Mouse (Mus musculus) heart, adult 11 months (tissue): Measurements from ENCODE around the gene Tbc1d22a.

Source experiments
- DNase-seq: peaks from one replicate; pipeline ENCODE4 v3.0.0; 2022

Gene Tbc1d22a

DNA sequence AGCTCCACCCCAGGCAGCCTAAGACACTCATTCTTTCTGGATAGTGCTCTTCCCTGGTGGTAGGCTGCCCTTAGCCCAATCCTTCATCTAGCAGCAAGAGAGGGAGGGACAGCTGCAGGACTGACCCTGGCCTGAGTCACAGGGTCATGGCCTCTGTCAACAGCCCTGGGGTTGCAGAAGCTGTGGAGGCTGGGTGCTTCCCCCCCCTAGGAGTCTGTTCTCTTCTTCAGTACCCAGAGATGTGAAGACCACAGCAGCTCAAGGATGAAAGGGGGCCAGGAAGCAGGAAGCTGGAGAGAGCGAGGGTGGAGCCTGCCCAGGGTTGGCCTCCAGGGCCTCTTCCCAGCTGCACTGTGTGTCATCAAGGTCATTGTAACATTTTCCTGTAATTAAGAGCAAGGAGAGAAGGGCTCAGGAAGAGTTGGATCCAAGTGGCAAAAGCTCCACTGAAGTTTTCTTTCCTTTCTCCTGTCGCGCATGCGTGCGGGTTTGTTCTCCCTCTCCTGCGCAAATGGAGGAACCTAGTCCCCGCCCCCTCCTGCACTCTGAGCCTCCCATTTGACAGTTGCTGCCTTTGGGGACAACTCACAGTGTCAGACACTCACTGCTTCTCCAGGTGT, 10.2 kb upstream of the Tbc1d22a start:
- DNase-seq, result peak; percentile 96

- peak; percentile 95 for DNase-seq
Measured at GRCm38 (mm10) chr15:86205300-86205699, 9.0 kb upstream of the Tbc1d22a start.

- peak; percentile 96 for DNase-seq
Measured at GRCm38 (mm10) chr15:86206385-86206784, 7.9 kb upstream of the Tbc1d22a start.

GRCm38 (mm10) chr15:86212193-86212592, 2.1 kb upstream of the Tbc1d22a start:
- DNase-seq, result peak; percentile 95

DNA sequence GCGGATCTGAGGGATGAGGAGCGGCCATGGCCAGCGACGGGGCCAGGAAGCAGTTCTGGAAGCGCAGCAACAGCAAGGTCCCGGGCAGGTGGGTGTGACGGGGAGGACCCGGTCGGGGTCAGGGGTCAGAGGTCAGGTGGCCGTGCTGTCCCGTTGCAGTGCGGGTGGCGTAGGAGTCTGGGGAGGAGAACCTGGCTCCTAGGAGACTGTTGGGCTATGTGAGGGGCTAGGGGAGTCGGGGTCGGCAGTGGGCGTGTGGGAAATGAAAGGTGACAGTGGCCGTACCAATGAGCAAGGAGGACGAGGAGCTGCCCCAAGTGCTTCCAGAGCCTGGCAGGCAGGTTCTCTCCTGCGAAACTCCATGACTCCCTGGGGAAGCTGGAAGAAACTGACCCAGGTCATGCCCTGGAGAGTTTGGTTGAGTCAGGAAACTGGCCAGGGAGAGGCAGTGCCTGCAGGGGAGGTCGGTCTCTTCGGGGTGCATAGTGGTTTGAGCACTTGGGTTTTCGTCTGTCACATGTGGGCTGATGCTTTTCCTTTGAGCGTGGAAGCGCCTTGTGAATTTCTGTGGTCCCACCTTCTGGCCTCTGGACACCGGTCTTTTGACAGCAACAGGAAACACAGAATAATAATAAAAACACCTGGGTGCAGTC, 416 bp downstream of the Tbc1d22a start:
- peak; percentile 96 for DNase-seq

- DNase-seq, result peak; percentile 94
Measured at GRCm38 (mm10) chr15:86216641-86217040, 2.4 kb downstream of the Tbc1d22a start.

GRCm38 (mm10) chr15:86219534-86220228, 5.4 kb downstream of the Tbc1d22a start:
- DNase-seq, result no peak

DNA sequence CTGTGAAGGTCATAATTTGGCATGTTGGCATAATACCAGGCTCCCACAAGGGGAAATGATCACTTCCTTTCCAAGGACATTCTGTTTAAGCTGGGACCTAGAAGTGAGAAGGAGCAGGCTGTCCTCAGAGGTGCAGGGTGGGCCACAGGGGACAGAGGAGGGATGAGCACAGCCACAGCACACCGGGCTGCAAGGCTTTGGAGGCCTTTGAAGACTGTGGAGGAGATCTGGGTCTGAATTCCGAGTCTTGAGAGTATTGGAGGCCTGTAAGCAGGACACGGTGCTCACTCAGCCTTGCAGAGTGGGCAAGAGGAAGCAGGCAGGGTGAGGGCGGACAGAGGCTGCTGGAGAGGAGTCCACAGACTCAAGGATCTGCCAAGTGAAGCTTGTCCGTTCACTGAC, 6.0 kb downstream of the Tbc1d22a start:
- DNase-seq, result peak; percentile 98

GRCm38 (mm10) chr15:86220715-86221114, 6.5 kb downstream of the Tbc1d22a start:
- peak; percentile 91 for DNase-seq

DNA sequence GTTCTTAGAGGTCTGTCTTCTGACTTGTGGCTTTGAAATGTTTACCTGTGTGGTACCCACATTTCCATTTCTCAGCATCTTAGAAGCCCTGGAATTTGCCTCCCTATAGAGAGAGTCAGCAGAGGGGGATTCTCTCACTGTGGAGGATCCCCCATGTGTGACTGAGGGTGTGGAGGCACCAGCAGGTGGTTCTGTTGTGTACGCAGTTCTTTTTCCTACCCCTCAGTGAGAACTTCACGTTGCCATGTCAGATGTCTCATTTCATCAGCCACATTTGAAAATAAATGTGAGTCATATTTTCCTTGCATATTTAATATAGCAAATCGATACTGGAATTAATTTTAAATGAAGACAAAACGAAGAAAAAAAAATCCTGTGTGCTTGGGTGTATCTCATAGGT, 7.1 kb downstream of the Tbc1d22a start:
- DNase-seq, result no peak

- DNase-seq, result peak; percentile 94
Measured at GRCm38 (mm10) chr15:86221901-86222300, 7.6 kb downstream of the Tbc1d22a start.

DNA sequence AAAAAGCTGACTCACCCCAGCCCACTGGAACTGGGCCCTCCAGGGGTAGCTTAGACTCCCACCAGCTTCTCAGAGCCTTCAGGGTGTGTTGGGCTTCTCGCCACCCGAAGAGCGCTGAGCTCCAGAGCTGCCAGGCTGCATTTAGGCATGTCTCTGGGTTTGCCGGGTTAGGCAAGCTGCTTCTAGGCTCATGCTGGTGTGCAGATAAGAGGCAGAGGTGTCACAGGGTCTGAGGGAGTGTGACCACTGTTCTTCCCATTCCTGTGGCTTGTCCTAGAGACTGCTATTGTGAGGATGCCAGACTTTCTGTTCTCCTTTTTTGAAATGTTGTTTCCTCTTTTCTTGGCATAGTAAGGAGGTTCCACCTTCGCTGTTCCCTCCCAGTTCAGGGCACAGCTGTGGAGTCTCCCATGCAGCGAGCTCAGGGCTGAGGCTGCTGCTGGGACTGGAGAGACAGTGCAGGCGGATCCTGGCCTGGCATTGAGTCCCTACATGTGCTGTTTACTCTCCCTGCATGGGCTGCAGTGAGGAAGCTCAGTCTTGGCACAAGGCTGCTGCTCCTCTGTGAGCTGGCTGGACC, 10.8 kb downstream of the Tbc1d22a start:
- peak; percentile 98 for DNase-seq

- no peak for DNase-seq
Measured at GRCm38 (mm10) chr15:86226221-86226620, 12.0 kb downstream of the Tbc1d22a start.

DNA sequence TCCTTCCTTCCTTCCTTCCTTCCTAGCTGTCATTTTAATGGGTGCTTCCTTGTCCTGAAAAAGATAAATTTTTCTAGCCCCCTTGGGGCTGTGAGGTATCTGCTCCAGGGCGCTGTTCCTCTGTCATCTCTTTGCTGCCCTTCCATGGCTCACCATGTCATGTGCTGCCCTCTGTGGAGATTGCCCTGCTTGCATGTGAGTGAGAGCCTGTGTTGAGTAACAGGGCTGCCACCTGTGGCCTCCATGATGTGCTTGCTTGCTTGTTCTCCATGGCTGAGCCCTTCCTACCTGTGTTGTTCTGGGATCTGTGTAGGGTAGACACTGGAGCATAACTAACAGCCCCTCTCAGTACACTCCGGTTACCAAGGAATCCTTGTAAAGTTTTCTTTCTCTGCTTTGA, 12.7 kb downstream of the Tbc1d22a start:
- DNase-seq, result peak; percentile 88

- peak; percentile 95 for DNase-seq
Measured at GRCm38 (mm10) chr15:86228186-86228585, 13.9 kb downstream of the Tbc1d22a start.

DNA sequence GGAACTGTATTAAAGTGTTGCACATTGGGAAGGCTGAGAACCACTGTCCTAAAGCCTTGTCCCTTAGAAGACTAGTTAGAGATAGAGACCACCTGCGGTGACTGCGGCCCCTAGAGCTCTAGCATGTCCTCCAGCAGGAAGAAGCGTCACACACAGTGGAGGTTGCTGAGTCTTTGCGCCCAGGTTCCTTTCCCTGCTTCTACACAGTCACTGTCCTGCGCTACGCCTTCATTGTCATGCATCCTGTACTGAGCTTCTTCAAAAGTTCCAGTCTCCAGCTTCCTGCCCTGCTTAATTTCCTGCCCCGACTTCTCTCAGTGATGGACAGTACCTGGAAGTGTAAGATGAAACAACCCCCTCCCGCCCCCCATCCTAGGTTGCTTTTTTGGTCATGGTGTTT, 14.8 kb downstream of the Tbc1d22a start:
- peak; percentile 91 for DNase-seq

- peak; percentile 92 for DNase-seq
Measured at GRCm38 (mm10) chr15:86229623-86230022, 15.4 kb downstream of the Tbc1d22a start.

DNA sequence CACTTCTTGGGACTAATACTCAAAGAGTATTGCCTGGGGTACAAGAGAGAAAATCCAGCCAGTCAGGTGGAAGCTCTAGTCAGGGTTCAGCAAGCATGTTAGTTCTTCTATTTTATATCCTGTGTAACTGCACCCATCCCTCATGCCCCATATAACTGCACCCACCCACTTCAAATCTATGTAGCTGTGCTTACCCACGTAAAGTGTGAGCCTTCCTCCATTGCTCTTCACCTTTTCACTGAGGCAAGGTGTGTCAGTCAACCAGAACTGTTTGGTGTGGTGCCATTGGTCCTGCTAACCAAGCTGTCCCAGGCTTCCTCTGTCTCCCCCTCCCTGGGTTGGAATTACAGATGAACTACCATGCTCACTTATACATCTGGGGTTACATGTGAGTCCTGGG, 16.9 kb downstream of the Tbc1d22a start:
- no peak for DNase-seq

GRCm38 (mm10) chr15:86231831-86232512, 17.7 kb downstream of the Tbc1d22a start:
- DNase-seq, result peak; percentile 88

DNA sequence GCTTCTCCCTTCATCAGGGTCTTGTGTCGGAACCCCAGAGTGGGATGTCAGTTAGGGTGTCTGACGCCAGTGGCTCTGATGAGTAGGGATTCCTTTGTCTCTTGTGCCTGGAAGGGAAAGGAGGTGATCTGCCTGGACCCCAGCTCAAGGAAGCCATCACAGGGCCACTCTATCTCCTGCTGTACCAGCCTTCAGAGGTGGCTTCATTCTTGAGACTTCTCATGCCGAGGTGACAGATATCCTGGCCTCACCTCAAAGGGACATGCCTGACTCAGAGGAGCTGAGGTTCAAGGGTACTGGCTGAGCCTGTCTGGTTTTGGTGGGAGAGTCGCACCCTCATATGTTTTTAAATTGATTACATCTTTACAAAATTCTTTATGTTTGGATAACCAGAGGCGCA, 19.7 kb downstream of the Tbc1d22a start:
- DNase-seq, result no peak

- peak; percentile 98 for DNase-seq
Measured at GRCm38 (mm10) chr15:86234517-86235441, 20.5 kb downstream of the Tbc1d22a start.

DNA sequence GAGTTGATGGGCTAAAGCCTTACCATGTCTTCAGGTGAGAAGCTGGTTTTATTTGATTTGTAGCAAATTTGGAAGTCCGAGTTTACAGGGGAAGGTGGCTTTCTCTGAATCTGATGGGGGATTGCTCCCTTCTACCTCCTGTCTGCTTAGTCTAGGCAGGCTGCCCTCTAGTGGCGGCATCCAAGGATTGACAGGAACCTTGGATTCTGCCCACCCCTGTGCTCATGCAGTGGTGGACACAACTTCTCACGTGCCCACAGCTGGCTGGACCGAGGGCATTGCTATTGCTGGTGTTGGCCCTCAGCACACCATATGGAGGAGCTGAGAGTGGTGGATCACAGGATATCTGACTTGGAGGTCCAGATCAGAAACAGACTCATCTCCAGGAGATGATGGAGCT, 22.0 kb downstream of the Tbc1d22a start:
- DNase-seq, result no peak
